Mouse (Mus musculus) spleen, adult 2 months (tissue): ENCODE measurements around the gene Btd.

ENCODE experiments used
- CTCF ChIP-seq: fragments of 200-500 bp; IDR thresholded peaks from 2 replicates; pipeline ENCODE4 v1.5.1; 2011; ENCODE audit warnings: mild to moderate bottlenecking, inconsistent platforms; ENCODE audit not compliant: insufficient read depth, insufficient read length, insufficient replicate concordance; ENCODE audit errors: extremely low read depth
- POLR2A ChIP-seq: fragments of 200-500 bp; IDR thresholded peaks from 2 replicates; pipeline ENCODE4 v1.6.1; 2011; ENCODE audit warnings: low read depth, low read length, inconsistent platforms

- no peak for TF ChIP-seq CTCF
- TF ChIP-seq POLR2A = no peak
Observed at GRCm38 (mm10) chr14:31655406-31655805, 14.6 kb downstream of the Btd start.
